Mouse (Mus musculus) cerebellum, adult 2 months (tissue): ENCODE measurements at regions not wholly inside any gene's neighbourhood (a gene's known extent, or its start where the extent isn't known, plus 50 kb on each side); places are given as distances from the start of the nearest gene placed in this dataset.

Experiments
- CTCF ChIP-seq: fragments of 200-500 bp; IDR thresholded peaks from 2 replicates; pipeline ENCODE4 v1.5.1; 2011; ENCODE audit warnings: low read depth, mild to moderate bottlenecking, control low read depth, low read length, moderate library complexity, borderline replicate concordance; ENCODE audit not compliant: insufficient read depth
- POLR2A ChIP-seq: fragments of 200-500 bp; IDR thresholded peaks from 2 replicates; pipeline ENCODE4 v1.6.1; 2011; ENCODE audit warnings: low read length, control low read depth, borderline replicate concordance; ENCODE audit not compliant: insufficient read depth

GRCm38 (mm10) chr4:101333868-101334267, 68.8 kb upstream of the Jak1 start:
- TF ChIP-seq POLR2A (no peak), CTCF (no peak)
